ENCODE assay signal across 15 mouse cellular contexts in the genomic region with DNA sequence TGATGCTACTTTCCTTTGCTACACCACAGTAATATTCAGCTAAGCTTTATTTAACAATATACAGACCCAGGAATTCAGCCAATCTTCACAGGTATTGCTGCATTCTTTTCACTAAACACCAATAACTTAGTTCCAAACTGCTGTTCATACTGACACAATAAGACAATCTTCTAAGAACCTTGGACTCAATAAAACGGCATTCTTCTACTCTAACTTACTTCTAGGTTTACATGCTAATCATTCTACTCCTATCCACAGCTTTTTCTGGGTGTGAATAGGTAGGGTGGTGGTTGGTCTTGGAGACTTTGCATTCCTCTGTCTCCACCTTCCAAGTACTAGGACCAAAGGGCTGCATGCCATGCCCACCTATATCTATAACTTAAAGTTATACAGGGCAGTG.
"Had no signal": no experiment of that assay in that cellular context is flagged by ENCODE, and none has a peak within 500 bp of the region (broad histone marks: within the 10 kb centered on the region; RNA-seq: fewer than 3 reads in every experiment).

No protein-coding gene starts in this region.

- H3K9ac ChIP-seq: neural tube, embryonic 13.5 days; neural tube, embryonic 15.5 days; stomach, embryonic 15.5 days had no signal

- DNase-seq: retina, postnatal 1 day; right cerebral cortex, adult 18-20 months; right cerebral cortex, postnatal 14 days; right cerebral cortex, postnatal 25 days; right cerebral cortex, postnatal 4 days; thymus, adult 18-20 months; thymus, adult 2 months; thymus, postnatal 14 days; thymus, postnatal 25 days; thymus, postnatal 36 days; thymus, postnatal 4 days had no signal

- H3K4me3 ChIP-seq: neural tube, embryonic 13.5 days; neural tube, embryonic 15.5 days; stomach, embryonic 15.5 days had no signal

- H3K4me2 ChIP-seq: neural tube, embryonic 13.5 days; neural tube, embryonic 15.5 days; stomach, embryonic 15.5 days had no signal

- H3K27ac ChIP-seq: neural tube, embryonic 13.5 days; neural tube, embryonic 15.5 days; stomach, embryonic 15.5 days; stomach, postnatal 0 days had no signal

- H3K9me3 ChIP-seq: neural tube, embryonic 13.5 days; neural tube, embryonic 15.5 days; stomach, embryonic 15.5 days had no signal

- H3K27me3 ChIP-seq: neural tube, embryonic 13.5 days; neural tube, embryonic 15.5 days; stomach, embryonic 15.5 days had no signal

- H3K4me1 ChIP-seq: neural tube, embryonic 13.5 days; neural tube, embryonic 15.5 days; stomach, embryonic 15.5 days had no signal
